Mouse (Mus musculus) lung, postnatal 0 days (tissue): ENCODE data around the gene Cmtm6.

ENCODE experiments used
- CTCF ChIP-seq: IDR thresholded peaks from 2 replicates; pipeline ENCODE4 v1.5.1; 2016; ENCODE audit warnings: antibody characterized with exemption, mild to moderate bottlenecking
- EP300 ChIP-seq: IDR thresholded peaks from 2 replicates; pipeline ENCODE4 v1.6.1; 2016; ENCODE audit warnings: antibody characterized with exemption, mild to moderate bottlenecking, control low read depth

GRCm38 (mm10) chr9:114731871-114732682 lies 1.2 kb downstream of the Cmtm6 start:
- TF ChIP-seq CTCF (no peak), EP300 (no peak)
